Mouse (Mus musculus) C2C12 (cell line): ENCODE results near the gene Ccdc7a. TPM values are rescaled to one million over a fixed set of nuclear protein-coding genes. Genes with fewer than 3 reads are reported as not detected.

Experiments
- H3K27me3 ChIP-seq: one replicate; pipeline ENCODE4 v1.6.1; 2011; ENCODE audit not compliant: control insufficient read depth, insufficient read depth, insufficient read length
- H3K36me3 ChIP-seq: one replicate; pipeline ENCODE4 v1.6.1; 2011; ENCODE audit not compliant: control insufficient read depth, insufficient read depth
- H3K4me3 ChIP-seq: one replicate; pipeline ENCODE4 v1.5.1; 2011; ENCODE audit warnings: mild to moderate bottlenecking, control low read depth; ENCODE audit not compliant: poor library complexity, insufficient read depth, severe bottlenecking
- H3K79me2 ChIP-seq: one replicate; pipeline ENCODE4 v1.6.1; 2011; ENCODE audit not compliant: control insufficient read depth, insufficient read depth
- H3K79me3 ChIP-seq: one replicate; pipeline ENCODE4 v1.6.1; 2011; ENCODE audit warnings: low read depth, control low read depth
- H3ac ChIP-seq: one replicate; pipeline ENCODE3; 2011; ENCODE audit warnings: low read depth; ENCODE audit not compliant: control insufficient read depth, insufficient read length
- CEBPB ChIP-seq: IDR thresholded peaks from one replicate; pipeline ENCODE4 v1.6.1; 2011; ENCODE audit warnings: low read depth, mild to moderate bottlenecking, control low read depth, moderate library complexity
- CTCF ChIP-seq: IDR thresholded peaks from one replicate; pipeline ENCODE4 v1.5.1; 2011; ENCODE audit not compliant: control insufficient read depth, insufficient read depth, insufficient read length
- FOSL1 ChIP-seq: IDR thresholded peaks from one replicate; pipeline ENCODE4 v1.8.0; 2011; ENCODE audit warnings: mild to moderate bottlenecking, low read length; ENCODE audit not compliant: poor library complexity, insufficient read depth, severe bottlenecking
- MAX ChIP-seq: IDR thresholded peaks from one replicate; pipeline ENCODE4 v1.6.1; 2011; ENCODE audit warnings: mild to moderate bottlenecking, control low read depth
- MYOD1 ChIP-seq: IDR thresholded peaks from one replicate; pipeline ENCODE4 v1.6.1; 2011; ENCODE audit warnings: low read depth; ENCODE audit not compliant: control insufficient read depth, insufficient read length
- MYOG ChIP-seq: IDR thresholded peaks from one replicate; pipeline ENCODE4 v1.6.1; 2011; ENCODE audit not compliant: control insufficient read depth, insufficient read length; ENCODE audit errors: extremely low read depth
- USF1 ChIP-seq: IDR thresholded peaks from one replicate; pipeline ENCODE4 v1.6.1; 2011; ENCODE audit warnings: low read depth, mild to moderate bottlenecking, control low read depth, moderate library complexity
- polyA plus RNA-seq: library from polyadenylated mRNA; unstranded; fragments of >200 nt; fragmentation: generic; extraction: Trizol; gene quantifications from one replicate; pipeline ENCODE4 v1.2.1, GENCODE M21; 2012; ENCODE audit warnings: missing spikeins

Ccdc7a gene
- polyA plus RNA-seq, 1 experiment, result not detected

DNA sequence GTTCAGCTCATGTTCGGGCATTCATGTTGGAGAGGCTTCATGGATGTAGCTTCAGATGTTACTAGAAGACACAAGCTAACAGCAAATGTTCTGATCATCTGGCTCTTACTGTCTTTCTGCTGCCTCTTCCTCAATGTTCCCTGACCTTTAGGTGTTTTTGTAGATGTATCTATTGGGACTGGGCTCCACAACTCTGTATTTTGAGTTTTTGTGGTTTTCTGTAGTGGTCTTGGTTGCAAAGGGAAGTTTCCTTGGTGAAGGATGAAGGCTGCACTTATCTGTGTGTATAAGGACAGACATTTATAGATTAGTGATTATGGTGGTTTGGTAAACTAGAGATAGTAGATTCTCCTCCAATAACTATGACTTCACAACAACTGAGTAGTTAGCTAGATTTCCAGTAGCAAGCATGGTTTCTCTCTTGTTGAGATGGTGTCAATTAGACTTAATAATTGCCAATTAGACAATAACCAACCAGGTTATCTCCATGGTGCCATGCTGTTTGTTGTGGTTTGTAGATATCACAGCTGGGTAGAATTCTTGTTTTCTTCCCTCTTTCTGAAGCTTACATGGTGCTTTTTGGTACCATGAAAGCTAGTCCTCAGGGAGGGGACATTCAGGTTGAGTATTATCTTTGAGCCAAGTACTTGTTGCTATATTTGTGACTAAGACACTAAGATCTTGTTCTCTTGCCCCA is 368.5 kb downstream of the Ccdc7a start:
- no peak for TF ChIP-seq CTCF
- TF ChIP-seq CEBPB, result no peak
- H3K4me3 ChIP-seq, result no peak overlapping the region
- H3K79me3 ChIP-seq, result peaks cover 99% of the 10 kb centered on the region
- H3ac ChIP-seq, result no peak overlapping the region
- peaks cover 100% of the 10 kb centered on the region for H3K79me2 ChIP-seq
- peaks cover 30% of the 10 kb centered on the region for H3K36me3 ChIP-seq
- H3K27me3 ChIP-seq, result no peaks in the 10 kb centered on the region

DNA sequence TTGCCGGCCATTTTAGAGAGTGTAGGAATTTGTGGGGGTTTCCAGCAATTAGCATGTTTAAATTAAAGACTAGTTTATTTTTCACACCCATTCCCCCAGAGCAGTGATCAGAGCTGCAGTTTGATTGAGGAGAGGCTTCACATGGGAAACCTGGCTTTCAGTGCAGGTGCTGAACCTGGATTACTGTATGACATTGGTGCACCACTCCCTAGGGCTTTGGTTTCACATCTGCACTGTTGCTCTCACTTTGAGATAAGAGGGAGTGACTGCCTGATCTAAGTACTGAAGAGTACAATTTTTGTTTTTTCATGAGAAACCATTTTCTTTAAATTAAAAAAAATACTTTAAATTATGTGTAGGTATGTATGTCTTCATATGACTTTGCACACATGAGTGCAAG is 375.3 kb downstream of the Ccdc7a start:
- TF ChIP-seq CEBPB (no peak), CTCF (no peak), MAX (no peak), MYOG (no peak), USF1 (no peak), FOSL1 (no peak), MYOD1 (no peak)

DNA sequence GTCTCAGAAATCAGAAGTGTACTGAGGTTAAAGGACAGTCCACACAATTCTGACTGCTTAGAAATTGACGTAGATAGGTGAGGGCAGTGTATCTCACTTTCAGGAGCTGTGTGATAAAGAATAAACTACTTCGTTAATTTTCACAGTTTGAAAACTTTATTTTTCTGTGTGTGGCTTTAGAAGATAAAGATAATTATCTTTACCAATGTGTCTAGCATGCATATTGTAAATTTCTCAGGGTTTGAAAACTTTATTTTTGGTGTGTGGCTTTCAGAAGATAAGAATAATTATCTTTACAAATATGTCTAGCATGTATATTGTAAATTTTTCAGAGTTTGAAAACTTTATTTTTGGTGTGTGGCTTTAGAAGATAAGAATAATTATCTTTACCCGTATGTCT is 376.6 kb downstream of the Ccdc7a start:
- Histone ChIP-seq H3K79me2 (peaks cover 81% of the 10 kb centered on the region), H3K36me3 (peaks cover 12% of the 10 kb centered on the region), H3K27me3 (no peaks in the 10 kb centered on the region), H3ac (no peak overlapping the region), H3K4me3 (no peak overlapping the region), H3K79me3 (peaks cover 79% of the 10 kb centered on the region)
- TF ChIP-seq MYOD1, result no peak
- TF ChIP-seq USF1, result no peak

More for the DNA sequence above, 375.3 kb downstream of the Ccdc7a start:
- H3ac ChIP-seq, result no peak overlapping the region
- H3K79me3 ChIP-seq, result peaks cover 90% of the 10 kb centered on the region
- H3K36me3 ChIP-seq, result peaks cover 19% of the 10 kb centered on the region
- H3K27me3 ChIP-seq, result no peaks in the 10 kb centered on the region
- peaks cover 95% of the 10 kb centered on the region for H3K79me2 ChIP-seq
- H3K4me3 ChIP-seq, result no peak overlapping the region

DNA sequence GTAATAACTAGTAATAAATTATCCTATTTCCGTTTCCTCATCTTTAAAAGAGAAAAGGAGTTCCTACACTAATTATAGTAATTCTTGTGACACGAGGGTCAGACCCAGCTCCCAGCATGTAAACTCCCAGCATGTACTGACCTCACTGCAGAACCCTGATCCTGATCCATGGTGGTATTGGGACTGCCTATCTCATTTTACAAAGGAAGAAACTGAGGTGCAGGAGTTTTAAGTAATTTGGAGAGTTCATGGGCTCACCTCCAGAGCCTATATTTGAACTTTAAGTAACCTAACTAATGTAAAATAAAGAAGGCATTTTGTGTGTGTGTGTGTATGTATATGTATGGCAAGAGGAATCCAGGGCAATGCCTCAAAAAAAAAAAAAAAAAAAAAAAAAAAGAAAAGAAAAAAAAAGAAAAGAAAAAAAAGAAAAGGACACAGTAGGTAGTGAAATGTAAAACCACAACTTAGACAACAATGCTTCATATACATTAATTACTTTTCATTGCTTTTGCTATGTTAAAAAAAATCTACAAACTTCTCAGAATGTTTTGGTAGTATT is 378.8 kb downstream of the Ccdc7a start:
- H3K36me3 ChIP-seq, result peaks cover 9% of the 10 kb centered on the region
- H3K27me3 ChIP-seq, result no peaks in the 10 kb centered on the region
- no peak for TF ChIP-seq CTCF
- TF ChIP-seq USF1, result no peak
- H3K4me3 ChIP-seq, result peak overlapping the region; percentile 82
- peaks cover 59% of the 10 kb centered on the region for H3K79me2 ChIP-seq
- peaks cover 57% of the 10 kb centered on the region for H3K79me3 ChIP-seq
- peak overlapping the region; percentile 99 for H3ac ChIP-seq

DNA sequence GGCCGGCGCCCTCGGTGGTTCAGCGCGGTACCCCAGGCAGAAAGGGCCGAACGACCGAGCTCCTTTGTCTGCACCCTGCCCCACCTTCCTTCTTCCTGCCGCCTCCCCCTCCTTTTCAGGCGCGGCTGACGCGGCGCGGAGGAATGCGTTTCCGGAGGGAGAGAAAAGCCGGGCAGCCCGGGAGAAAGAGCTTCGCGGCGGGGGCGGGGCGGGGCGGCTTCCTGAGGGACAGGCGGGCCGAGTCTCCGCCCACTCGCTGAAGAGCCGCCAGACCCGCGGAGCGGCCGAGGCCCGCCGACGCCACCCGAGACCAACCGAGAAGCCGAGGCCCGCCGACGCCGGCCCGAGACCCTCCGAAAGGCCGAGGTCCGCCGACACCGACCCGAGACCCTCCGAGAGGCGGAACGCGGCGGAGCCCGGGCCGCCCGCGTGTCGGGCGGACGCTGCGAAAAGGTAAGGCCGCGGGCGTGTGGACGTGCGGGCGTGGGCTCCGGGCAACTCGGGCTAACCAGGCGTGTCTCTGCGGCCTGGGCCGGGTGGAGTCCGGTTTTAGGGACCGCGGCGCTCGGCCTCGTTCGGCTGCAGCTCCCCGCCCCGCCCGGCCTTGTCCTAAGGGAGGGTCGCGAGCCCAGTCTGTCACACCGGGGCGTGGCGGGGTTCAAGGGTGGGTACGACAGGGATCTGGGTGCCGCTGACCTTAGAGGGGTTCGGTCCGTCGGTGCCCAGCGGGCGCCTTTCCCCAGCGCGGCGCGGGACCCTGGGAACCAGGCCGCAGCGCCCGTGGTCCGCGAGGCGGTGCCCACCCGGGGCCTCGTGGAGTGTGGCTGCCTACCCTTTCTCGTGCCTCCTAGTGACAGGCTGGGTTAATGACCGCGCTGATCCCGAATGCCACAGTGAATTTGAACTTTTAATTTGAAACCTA is 379.5 kb downstream of the Ccdc7a start, which contains the start of gene Itgb1:
Itgb1 (plus strand) TSS at position 148 of the 922 bp plus-strand sequence.
- Histone ChIP-seq H3K4me3 (peak within 1 kb of the TSS; percentile 82), H3K79me2 (peaks cover 52% of the 10 kb centered on the region), H3K27me3 (no peaks in the 10 kb centered on the region), H3K79me3 (peaks cover 50% of the 10 kb centered on the region), H3K36me3 (peaks cover 9% of the 10 kb centered on the region), H3ac (peak within 1 kb of the TSS; percentile 99)
- TF ChIP-seq MYOG, result no peak
- peak; percentile 20 for TF ChIP-seq CTCF
- peak; percentile 51 for TF ChIP-seq MAX
